In the genomic region with DNA sequence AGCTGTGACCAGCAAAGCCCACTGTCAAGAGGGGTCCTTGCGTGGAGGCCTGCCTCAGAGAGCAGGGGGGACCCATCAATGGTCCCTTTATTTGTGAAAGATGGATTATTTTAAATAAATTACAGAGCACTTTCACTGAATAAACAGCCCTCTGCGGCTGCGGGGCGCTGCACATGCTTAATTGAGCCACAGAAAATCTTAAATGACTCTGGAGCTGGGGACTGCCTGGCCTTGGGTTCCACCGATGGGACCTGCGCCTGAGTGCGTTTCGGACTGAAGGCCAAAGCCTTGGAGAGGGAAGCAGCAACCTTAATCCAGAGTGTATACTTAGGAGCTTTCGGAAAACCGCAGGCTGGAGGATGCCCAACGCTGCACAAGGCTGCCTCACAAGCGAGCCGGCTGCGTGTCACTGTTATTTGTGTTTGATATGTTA, we compare ENCODE assay signal across 12 mouse cellular contexts.
A peak's percentile ranks its signal among the peaks of the same experiment; 100 is the strongest.
DNase-seq lines count a peak whose midpoint lies in the region; ATAC-seq and TF ChIP-seq lines count a peak whose summit lies in the region.
"Had no signal": no experiment of that assay in that cellular context is flagged by ENCODE, and none has a peak within 500 bp of the region (broad histone marks: within the 10 kb centered on the region; RNA-seq: fewer than 3 reads in every experiment).

No protein-coding gene starts in this region.

- H3K27me3 ChIP-seq in hindbrain, embryonic 12.5 days: no peaks in the 10 kb centered on the region
- H3K27me3 ChIP-seq in hindbrain, embryonic 10.5 days (ENCODE audit: insufficient read depth, poor library complexity, severe bottlenecking): no peaks in the 10 kb centered on the region
- no peaks in the 10 kb centered on the region for H3K27me3 ChIP-seq in forebrain, embryonic 16.5 days (replicated peaks; ENCODE audit: control insufficient read depth, insufficient read depth, low read length)
- H3K27me3 ChIP-seq in limb, embryonic 13.5 days: no peaks in the 10 kb centered on the region
- H3K27me3 ChIP-seq: liver, embryonic 13.5 days had no signal

- 81% methylated on average over 14 of the region's 14 CpGs for WGBS in hindbrain, embryonic 12.5 days
- 92% methylated on average over 14 of the region's 14 CpGs for WGBS in hindbrain, embryonic 10.5 days
- 19% methylated on average over 14 of the region's 14 CpGs for WGBS in forebrain, embryonic 16.5 days
- WGBS in limb, embryonic 13.5 days: 52% methylated on average over 14 of the region's 14 CpGs

- H3K4me1 ChIP-seq in hindbrain, embryonic 12.5 days: no peaks in the 10 kb centered on the region
- H3K4me1 ChIP-seq in hindbrain, embryonic 10.5 days (replicated peaks): no peaks in the 10 kb centered on the region
- H3K4me1 ChIP-seq in forebrain, embryonic 16.5 days (replicated peaks; ENCODE audit: control insufficient read depth, insufficient read depth, low read length): peaks cover 6% of the 10 kb centered on the region
- peaks cover 15% of the 10 kb centered on the region for H3K4me1 ChIP-seq in limb, embryonic 13.5 days
- H3K4me1 ChIP-seq: liver, embryonic 13.5 days had no signal

- H3K9me3 ChIP-seq in hindbrain, embryonic 12.5 days (replicated peaks): no peaks in the 10 kb centered on the region; the same call in 1 of the 2 replicates
- 0 out of 2 replicates have a peak, but pooled peaks cover 3% of the 10 kb centered on the region for H3K9me3 ChIP-seq in hindbrain, embryonic 10.5 days
- H3K9me3 ChIP-seq in forebrain, embryonic 16.5 days (ENCODE audit: control insufficient read depth, low read length): no peaks in the 10 kb centered on the region
- H3K9me3 ChIP-seq in limb, embryonic 13.5 days: no peaks in the 10 kb centered on the region

- H3K9ac ChIP-seq in hindbrain, embryonic 12.5 days: no peak overlapping the region
- peak overlapping the region; percentile 10 for H3K9ac ChIP-seq in forebrain, embryonic 16.5 days (replicated peaks; ENCODE audit: low read depth, low read length)
- no peak overlapping the region for H3K9ac ChIP-seq in limb, embryonic 13.5 days
- H3K9ac ChIP-seq: liver, embryonic 13.5 days had no signal

- no peak overlapping the region for H3K4me2 ChIP-seq in hindbrain, embryonic 12.5 days (replicated peaks)
- peak overlapping the region; percentile 37 for H3K4me2 ChIP-seq in forebrain, embryonic 16.5 days (ENCODE audit: low read length)
- H3K4me2 ChIP-seq in limb, embryonic 13.5 days (replicated peaks): peak overlapping the region; percentile 21; the same call in 1 of the 2 replicates
- H3K4me2 ChIP-seq: liver, embryonic 13.5 days had no signal

- DNase-seq in hindbrain, embryonic 10.5 days (ENCODE audit: low spot score): no peak
- peak; percentile 62 for DNase-seq in brain, embryonic 14.5 days (ENCODE audit: low read depth)
- no peak for DNase-seq in lung, postnatal 36 days
- no peak for DNase-seq in cerebellum, postnatal 36 days
- no peak for DNase-seq in ovary, postnatal 14 days (ENCODE audit: low spot score)
- DNase-seq: cerebellum, postnatal 25 days; gastrocnemius, adult 2 months; kidney, adult 18-20 months; liver, embryonic 13.5 days had no signal

- no peak for TF ChIP-seq POLR2A in brain, embryonic 14.5 days (IDR thresholded peaks at IDR 0.05; ENCODE audit: borderline replicate concordance, extremely low read depth, insufficient read depth, insufficient read length, poor library complexity, severe bottlenecking)

- H3K27ac ChIP-seq in hindbrain, embryonic 12.5 days: no peak overlapping the region
- H3K27ac ChIP-seq in hindbrain, embryonic 10.5 days: no peak overlapping the region
- no peak overlapping the region for H3K27ac ChIP-seq in forebrain, embryonic 16.5 days (ENCODE audit: low read length)
- H3K27ac ChIP-seq in limb, embryonic 13.5 days: peak overlapping the region; percentile 33; the same call in 1 of the 2 replicates
- H3K27ac ChIP-seq: gastrocnemius, adult 2 months; liver, embryonic 13.5 days had no signal

- no peak for TF ChIP-seq CTCF in brain, embryonic 14.5 days (IDR thresholded peaks at IDR 0.05; ENCODE audit: borderline replicate concordance, extremely low read depth, insufficient read depth, insufficient read length)

- no peaks in the 10 kb centered on the region for H3K36me3 ChIP-seq in hindbrain, embryonic 12.5 days
- H3K36me3 ChIP-seq in hindbrain, embryonic 10.5 days: no peaks in the 10 kb centered on the region
- H3K36me3 ChIP-seq in forebrain, embryonic 16.5 days (ENCODE audit: control insufficient read depth, insufficient read depth): no peaks in the 10 kb centered on the region
- H3K36me3 ChIP-seq in limb, embryonic 13.5 days: no peaks in the 10 kb centered on the region
- H3K36me3 ChIP-seq: liver, embryonic 13.5 days had no signal

- peak; percentile 38; the same call in 1 of the 2 replicates for ATAC-seq in hindbrain, embryonic 12.5 days (ENCODE audit: low FRiP score)
- ATAC-seq in forebrain, embryonic 16.5 days: peak; percentile 87
- ATAC-seq in limb, embryonic 13.5 days (ENCODE audit: low FRiP score, low read depth): 0 out of 2 replicates have a peak, but pooled peaks have one; percentile 40

- no peak overlapping the region for H3K4me3 ChIP-seq in hindbrain, embryonic 12.5 days
- no peak overlapping the region for H3K4me3 ChIP-seq in hindbrain, embryonic 10.5 days
- H3K4me3 ChIP-seq in forebrain, embryonic 16.5 days (replicated peaks; ENCODE audit: low read length): peak overlapping the region; percentile 7
- H3K4me3 ChIP-seq in limb, embryonic 13.5 days: no peak overlapping the region
- H3K4me3 ChIP-seq: gastrocnemius, adult 2 months; liver, embryonic 13.5 days had no signal
